Mouse (Mus musculus) lung, postnatal 0 days (tissue): ENCODE results near the gene Dixdc1. TPM values are rescaled to one million over a fixed set of nuclear protein-coding genes. Genes with fewer than 3 reads are reported as not detected.

Experiments used
- ATAC-seq: fragments of 200-750 bp; cut with Nextera tagmentation; 2 replicates; pipeline ENCODE4 v1.8.0; 2017; ENCODE audit warnings: moderate library complexity
- DNase-seq: peaks from one replicate; pipeline ENCODE4 v3.0.0-alpha.2; 2016; ENCODE audit warnings: low spot score
- H3K27ac ChIP-seq: fragments of 300-500 bp; sonication (generic); 2 replicates; pipeline ENCODE4 v1.5.1; 2014; ENCODE audit warnings: antibody characterized with exemption, mild to moderate bottlenecking, low read length, mixed read lengths
- H3K27me3 ChIP-seq: fragments of 300-500 bp; sonication (generic); replicated peaks from 2 replicates; pipeline ENCODE4 v1.6.1; 2014; ENCODE audit warnings: low read length, mixed read lengths; ENCODE audit not compliant: insufficient read depth
- H3K36me3 ChIP-seq: fragments of 300-500 bp; sonication (generic); 2 replicates; pipeline ENCODE4 v1.6.1; 2014; ENCODE audit warnings: low read length, mixed read lengths; ENCODE audit not compliant: insufficient read depth
- H3K4me1 ChIP-seq: fragments of 300-500 bp; sonication (generic); 2 replicates; pipeline ENCODE4 v1.6.1; 2014; ENCODE audit warnings: antibody characterized with exemption, low read depth, low read length, mixed read lengths; ENCODE audit not compliant: insufficient read depth
- H3K4me2 ChIP-seq: fragments of 300-500 bp; sonication (generic); replicated peaks from 2 replicates; pipeline ENCODE4 v1.6.1; 2014; ENCODE audit warnings: low read depth, mild to moderate bottlenecking, low read length, moderate library complexity, mixed read lengths
- H3K4me3 ChIP-seq: fragments of 300-500 bp; sonication (generic); 2 replicates; pipeline ENCODE4 v1.5.1; 2014; ENCODE audit warnings: low read depth, low read length
- H3K9ac ChIP-seq: fragments of 300-500 bp; sonication (generic); replicated peaks from 2 replicates; pipeline ENCODE4 v1.6.1; 2014; ENCODE audit warnings: low read depth, mild to moderate bottlenecking
- H3K9me3 ChIP-seq: fragments of 300-500 bp; sonication (generic); 2 replicates; pipeline ENCODE4 v1.6.1; 2016; ENCODE audit warnings: low read length, mixed read lengths
- CTCF ChIP-seq: IDR thresholded peaks from 2 replicates; pipeline ENCODE4 v1.5.1; 2016; ENCODE audit warnings: antibody characterized with exemption, mild to moderate bottlenecking
- EP300 ChIP-seq: IDR thresholded peaks from 2 replicates; pipeline ENCODE4 v1.6.1; 2016; ENCODE audit warnings: antibody characterized with exemption, mild to moderate bottlenecking, control low read depth
- WGBS: fragments of 180-500 bp; shearing (Covaris S2); extraction: QIAGEN DNeasy Blood & Tissue Kit; methylation state at CpG from one replicate; pipeline ENCODE4 v1.1.7; 2014; 5-methylcytosine and 5-hydroxymethylcytosine counted together
- polyA plus RNA-seq: library from polyadenylated mRNA; unstranded; fragments of >200 nt; fragmentation: Nextera tagmentation; extraction: Ambion mirVana; gene quantifications from 2 replicates; pipeline ENCODE4 v1.2.1, GENCODE M21; 2015

Gene Dixdc1
- polyA plus RNA-seq, 1 experiment from 2014 or later: 5.4 TPM

- no peak overlapping the region for H3K27ac ChIP-seq
- no peaks in the 10 kb centered on the region; the same call in 1 of the 2 replicates for H3K27me3 ChIP-seq
- peak overlapping the region; percentile 95 for H3K4me2 ChIP-seq
- ATAC-seq: peak; percentile 47
- H3K9me3 ChIP-seq: no peaks in the 10 kb centered on the region
- H3K4me1 ChIP-seq: peaks cover 10% of the 10 kb centered on the region; the same call in 1 of the 2 replicates
- H3K36me3 ChIP-seq: no peaks in the 10 kb centered on the region
- peak; percentile 94 for DNase-seq
- under 1% methylated on average over 12 of the region's 12 CpGs for WGBS
- peak overlapping the region; percentile 58 for H3K4me3 ChIP-seq
- 0 out of 2 replicates have a peak overlapping the region, but pooled peaks have one; percentile 16 for H3K9ac ChIP-seq
- TF ChIP-seq EP300 (no peak), CTCF (no peak)
These were observed 41.6 kb downstream of the Dixdc1 start for GRCm38 (mm10) chr9:50697706-50698041.

GRCm38 (mm10) chr9:50696851-50697705, 42.2 kb downstream of the Dixdc1 start:
- peaks cover 10% of the 10 kb centered on the region; the same call in 1 of the 2 replicates for H3K4me1 ChIP-seq
- no peak overlapping the region for H3K27ac ChIP-seq
- H3K4me2 ChIP-seq: peak overlapping the region; percentile 95
- no peak for TF ChIP-seq CTCF
- no peak for TF ChIP-seq EP300
- WGBS: 59% methylated on average over 12 of the region's 12 CpGs
- no peak for DNase-seq
- H3K36me3 ChIP-seq: no peaks in the 10 kb centered on the region
- H3K9ac ChIP-seq: 0 out of 2 replicates have a peak overlapping the region, but pooled peaks have one; percentile 16
- ATAC-seq: no peak
- H3K4me3 ChIP-seq: peak overlapping the region; percentile 58; the same call in 1 of the 2 replicates
- no peaks in the 10 kb centered on the region for H3K27me3 ChIP-seq
- H3K9me3 ChIP-seq: no peaks in the 10 kb centered on the region

- H3K4me1 ChIP-seq: peaks cover 3% of the 10 kb centered on the region; the same call in 1 of the 2 replicates
- no peak for DNase-seq
- ATAC-seq: no peak
- no peak overlapping the region for H3K9ac ChIP-seq
- no peak for TF ChIP-seq CTCF
- TF ChIP-seq EP300: no peak
- no peaks in the 10 kb centered on the region for H3K27me3 ChIP-seq
- no peak overlapping the region for H3K27ac ChIP-seq
- H3K4me2 ChIP-seq: no peak overlapping the region
- H3K36me3 ChIP-seq: no peaks in the 10 kb centered on the region
- 83% methylated on average over 6 of the region's 6 CpGs for WGBS
- H3K9me3 ChIP-seq: no peaks in the 10 kb centered on the region
- no peak overlapping the region for H3K4me3 ChIP-seq
These were observed 44.2 kb downstream of the Dixdc1 start for GRCm38 (mm10) chr9:50695153-50695552.

GRCm38 (mm10) chr9:50693631-50694030, 45.7 kb downstream of the Dixdc1 start:
- H3K4me3 ChIP-seq: no peak overlapping the region
- 19% methylated on average over 10 of the region's 10 CpGs for WGBS
- H3K9me3 ChIP-seq: no peaks in the 10 kb centered on the region
- H3K4me1 ChIP-seq: peaks cover 3% of the 10 kb centered on the region; the same call in 1 of the 2 replicates
- DNase-seq (peak; percentile 80), ATAC-seq (peak; percentile 66)
- H3K36me3 ChIP-seq: no peaks in the 10 kb centered on the region
- no peak overlapping the region for H3K27ac ChIP-seq
- H3K9ac ChIP-seq: no peak overlapping the region
- no peak for TF ChIP-seq EP300
- peak; percentile 76 for TF ChIP-seq CTCF
- H3K27me3 ChIP-seq: no peaks in the 10 kb centered on the region
- H3K4me2 ChIP-seq: no peak overlapping the region

- no peaks in the 10 kb centered on the region for H3K27me3 ChIP-seq
- no peak for TF ChIP-seq CTCF
- TF ChIP-seq EP300: 0 out of 2 replicates have a peak, but pooled peaks have one; percentile 13
- no peak overlapping the region for H3K27ac ChIP-seq
- no peaks in the 10 kb centered on the region for H3K36me3 ChIP-seq
- no peaks in the 10 kb centered on the region for H3K9me3 ChIP-seq
- H3K4me1 ChIP-seq: peaks cover 3% of the 10 kb centered on the region; the same call in 1 of the 2 replicates
- no peak overlapping the region for H3K4me2 ChIP-seq
- H3K4me3 ChIP-seq: no peak overlapping the region
- ATAC-seq: no peak
- no peak overlapping the region for H3K9ac ChIP-seq
- WGBS: 26% methylated on average over 13 of the region's 13 CpGs
- peak; percentile 31 for DNase-seq
These were observed 46.4 kb downstream of the Dixdc1 start for GRCm38 (mm10) chr9:50692626-50693580.
